Mouse (Mus musculus) liver (tissue): ENCODE data around the gene Gm10800.
"Not testable (repeated sequence)": the region's sequence is repeated elsewhere in the genome, so short reads cannot be mapped to it uniquely, and the experiment has no call there.

Experiments used
- DNase-seq: peaks from one replicate; pipeline ENCODE4 v3.0.0-alpha.2; 2020; ENCODE audit warnings: mixed read lengths

Gene Gm10800

GRCm38 (mm10) chr2:98667201-98667600, at the start of gene Gm10800:
Gene Gm10800 (minus strand): TSS chr2:98667301.
- DNase-seq = not testable (repeated sequence)

- no peak for DNase-seq
These were observed 30.4 kb upstream of the Gm10800 start for GRCm38 (mm10) chr2:98697533-98697932.

GRCm38 (mm10) chr2:98661937-98662336, 5.2 kb downstream of the Gm10800 start, which contains the start of gene Gm10801:
Gene Gm10801 (plus strand): TSS chr2:98662237.
- DNase-seq = not testable (repeated sequence)
